Comparison of ENCODE assay signal across 28 mouse cellular contexts in the genomic region with DNA sequence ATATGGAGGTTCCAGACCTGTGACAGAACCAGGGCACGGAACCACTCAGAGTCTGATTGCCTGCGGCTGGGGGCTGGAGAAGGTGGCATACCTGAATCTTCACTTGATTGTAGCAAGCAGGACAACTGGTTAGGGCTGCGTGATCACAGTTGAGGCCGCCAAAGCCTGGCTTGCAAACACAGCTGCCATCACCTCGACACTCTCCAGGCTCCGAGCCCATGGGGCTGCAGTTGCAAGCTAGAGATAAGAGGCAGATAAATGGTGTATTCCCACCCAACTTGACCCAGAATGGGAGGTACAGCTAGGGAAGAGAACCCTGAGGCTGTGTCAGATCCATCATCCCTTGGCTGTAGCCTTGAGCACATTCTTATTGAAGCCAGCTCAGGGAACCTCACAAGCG. TPM values are rescaled to one million over a fixed set of nuclear protein-coding genes. Genes with fewer than 3 reads are reported as not detected.
DNase-seq lines count a peak whose midpoint lies in the region; ATAC-seq lines count a peak whose summit lies in the region.
"Had no signal": no experiment of that assay in that cellular context is flagged by ENCODE, and none has a peak within 500 bp of the region (broad histone marks: within the 10 kb centered on the region; RNA-seq: fewer than 3 reads in every experiment).

No protein-coding gene starts in this region.

- ATAC-seq in heart, embryonic 15.5 days (replicated peaks; ENCODE audit: insufficient number of reproducible peaks, insufficient read depth, low FRiP score, low read depth): 0 out of 2 replicates have a peak, but pooled peaks have one; percentile 11
- no peak for ATAC-seq in lung, embryonic 15.5 days (ENCODE audit: borderline replicate concordance, extremely low read depth, low FRiP score, low TSS enrichment)
- ATAC-seq in megakaryocyte progenitor cell, adult 5-6 weeks (replicated peaks; ENCODE audit: poor library complexity): peak; percentile 64; the same call in 1 of the 2 replicates
- ATAC-seq: CD4-positive, CD25-positive, alpha-beta regulatory T cell, adult 4 months; forebrain, embryonic 14.5 days; intestine, postnatal 0 days; liver, embryonic 12.5 days; liver, postnatal 0 days had no signal

- H3K4me2 ChIP-seq in heart, embryonic 15.5 days: 0 out of 2 replicates have a peak overlapping the region, but pooled peaks have one; percentile 11
- no peak overlapping the region for H3K4me2 ChIP-seq in lung, embryonic 15.5 days
- H3K4me2 ChIP-seq: liver, embryonic 12.5 days; stomach, embryonic 15.5 days had no signal

- H3K4me3 ChIP-seq in heart, embryonic 15.5 days: no peak overlapping the region
- H3K4me3 ChIP-seq in lung, embryonic 15.5 days: no peak overlapping the region
- H3K4me3 ChIP-seq: liver, embryonic 12.5 days; stomach, embryonic 15.5 days had no signal

- H3K27ac ChIP-seq in heart, embryonic 15.5 days: peak overlapping the region; percentile 38; the same call in 1 of the 2 replicates
- peak overlapping the region; percentile 89 for H3K27ac ChIP-seq in lung, embryonic 15.5 days
- H3K27ac ChIP-seq: liver, embryonic 12.5 days; stomach, embryonic 15.5 days had no signal

- H3K9me3 ChIP-seq in heart, embryonic 15.5 days (replicated peaks): no peaks in the 10 kb centered on the region
- H3K9me3 ChIP-seq in lung, embryonic 15.5 days: no peaks in the 10 kb centered on the region
- H3K9me3 ChIP-seq: liver, embryonic 12.5 days; stomach, embryonic 15.5 days had no signal

- peaks cover 33% of the 10 kb centered on the region for H3K4me1 ChIP-seq in heart, embryonic 15.5 days (replicated peaks)
- peaks cover 32% of the 10 kb centered on the region for H3K4me1 ChIP-seq in lung, embryonic 15.5 days

- DNase-seq in heart, adult 18-20 months: no peak
- no peak for DNase-seq in lung, postnatal 36 days
- peak; percentile 35 for DNase-seq in yolk sac, embryonic 10.5 days (ENCODE audit: low spot score)
- DNase-seq in gastrocnemius, postnatal 10 days: no peak
- DNase-seq: adrenal gland, adult 2 months; adrenal gland, postnatal 36 days; cerebellum, adult 18-20 months; cerebellum, postnatal 10 days; gastrocnemius, postnatal 25 days; heart, adult 11 months; heart, postnatal 10 days; kidney, adult 9 months; kidney, postnatal 10 days; layer of hippocampus, postnatal 36 days; left cerebral cortex, postnatal 4 days; liver, postnatal 0 days; lung, postnatal 4 days; midbrain, embryonic 14.5 days; right cerebral cortex, postnatal 25 days had no signal

- no peaks in the 10 kb centered on the region for H3K36me3 ChIP-seq in heart, embryonic 15.5 days
- no peaks in the 10 kb centered on the region for H3K36me3 ChIP-seq in lung, embryonic 15.5 days
- H3K36me3 ChIP-seq: liver, embryonic 12.5 days; stomach, embryonic 15.5 days had no signal

- no peaks in the 10 kb centered on the region for H3K27me3 ChIP-seq in heart, embryonic 15.5 days
- H3K27me3 ChIP-seq in lung, embryonic 15.5 days: no peaks in the 10 kb centered on the region
- H3K27me3 ChIP-seq: liver, embryonic 12.5 days; stomach, embryonic 15.5 days had no signal

- 34% methylated on average over 7 of the region's 7 CpGs for WGBS in heart, embryonic 15.5 days
- 35% methylated on average over 7 of the region's 7 CpGs for WGBS in lung, embryonic 15.5 days

- H3K9ac ChIP-seq in heart, embryonic 15.5 days: no peak overlapping the region
- no peak overlapping the region for H3K9ac ChIP-seq in lung, embryonic 15.5 days
- H3K9ac ChIP-seq: liver, embryonic 12.5 days; liver, postnatal 0 days; stomach, embryonic 15.5 days had no signal

RNA-seq across cellular contexts. Expression of a gene that starts 46.6 kb away (rescaled TPM):
- polyA plus RNA-seq in heart, embryonic 15.5 days (2015; fragmentation: Nextera tagmentation; extraction: Ambion mirVana): 7.8 and 12.7 TPM in 2 replicates
- 10 to 100 TPM; 12.3 to 13.2 TPM for total RNA-seq in heart, adult 18-20 months (2021)
- polyA plus RNA-seq in lung, embryonic 15.5 days (2015; fragmentation: Nextera tagmentation; extraction: Ambion mirVana): 58.5 and 64.8 TPM in 2 replicates
- total RNA-seq in megakaryocyte progenitor cell, adult 5-6 weeks (2015): 0.02 TPM in 1 of 2 replicates, not detected in the other
- not detected in 2 replicates for total RNA-seq in megakaryocyte progenitor cell, adult 5-6 weeks (2017)
- total RNA-seq in gastrocnemius, postnatal 10 days (2021): 1 to 10 TPM; 2.6 to 4.6 TPM
- total RNA-seq: monocyte, adult 5-6 weeks had no signal
